Mouse (Mus musculus) spleen, postnatal 4 days (tissue): ENCODE results near the gene Srsf3.

ENCODE experiments used
- DNase-seq, 2 experiments: peaks; one replicate each; pipeline ENCODE4 v3.0.0; 2022; ENCODE audit warnings: low spot score in 2 of 2

Gene Srsf3

GRCm38 (mm10) chr17:29044925-29045319, 12.5 kb downstream of the Srsf3 start:
- DNase-seq = no peak

- peak; percentile 55 to 73 for DNase-seq
These were observed 13.5 kb downstream of the Srsf3 start for GRCm38 (mm10) chr17:29045741-29046530.

GRCm38 (mm10) chr17:29046863-29047262, 14.4 kb downstream of the Srsf3 start:
- no peak for DNase-seq

- no peak for DNase-seq
These were observed 15.5 kb downstream of the Srsf3 start for GRCm38 (mm10) chr17:29047697-29048514.

- peak; percentile 81 to 93 for DNase-seq
These were observed 16.5 kb downstream of the Srsf3 start for GRCm38 (mm10) chr17:29048748-29049507.

GRCm38 (mm10) chr17:29049508-29049889, 17.1 kb downstream of the Srsf3 start:
- DNase-seq = no peak

GRCm38 (mm10) chr17:29049923-29050322, 17.5 kb downstream of the Srsf3 start:
- no peak for DNase-seq

GRCm38 (mm10) chr17:29050791-29051190, 18.4 kb downstream of the Srsf3 start:
- no peak for DNase-seq

- DNase-seq = no peak
These were observed 20.6 kb downstream of the Srsf3 start for GRCm38 (mm10) chr17:29053067-29053466.

GRCm38 (mm10) chr17:29053841-29054240, 21.4 kb downstream of the Srsf3 start:
- no peak for DNase-seq

- no peak for DNase-seq
These were observed 22.0 kb downstream of the Srsf3 start for GRCm38 (mm10) chr17:29054429-29054828.

GRCm38 (mm10) chr17:29055586-29055985, 23.2 kb downstream of the Srsf3 start:
- no peak for DNase-seq

- no peak for DNase-seq
These were observed 23.8 kb downstream of the Srsf3 start for GRCm38 (mm10) chr17:29056207-29056606.

- no peak for DNase-seq
These were observed 24.3 kb downstream of the Srsf3 start for GRCm38 (mm10) chr17:29056699-29057151.

GRCm38 (mm10) chr17:29057361-29057890, 25.0 kb downstream of the Srsf3 start:
- DNase-seq = no peak

- DNase-seq = no peak
These were observed 25.5 kb downstream of the Srsf3 start for GRCm38 (mm10) chr17:29057961-29058360.

GRCm38 (mm10) chr17:29058487-29058886, 26.1 kb downstream of the Srsf3 start:
- no peak for DNase-seq

GRCm38 (mm10) chr17:29059581-29059980, 27.2 kb downstream of the Srsf3 start:
- no peak for DNase-seq

- no peak for DNase-seq
These were observed 28.5 kb downstream of the Srsf3 start for GRCm38 (mm10) chr17:29060946-29061345.

GRCm38 (mm10) chr17:29062119-29063035, 29.9 kb downstream of the Srsf3 start:
- DNase-seq = peak in 1 of 2 experiments; percentile 55
